Comparison of ENCODE assay signal across 16 mouse cellular contexts in genomic region chr6:5280576-5281305, GRCm38 (mm10).
"Had no signal": no experiment of that assay in that cellular context is flagged by ENCODE, and none has a peak within 500 bp of the region (broad histone marks: within the 10 kb centered on the region; RNA-seq: fewer than 3 reads in every experiment).

No protein-coding gene starts in this region.

- H3K4me3 ChIP-seq: layer of hippocampus, adult 2 months; limb, embryonic 12.5 days; lung, embryonic 15.5 days; midbrain, embryonic 10.5 days; myocyte; neural tube, embryonic 15.5 days; stomach, embryonic 15.5 days had no signal

- H3K27ac ChIP-seq: layer of hippocampus, adult 2 months; limb, embryonic 12.5 days; lung, embryonic 15.5 days; midbrain, embryonic 10.5 days; neural tube, embryonic 15.5 days; stomach, embryonic 15.5 days had no signal

- H3K9me3 ChIP-seq: limb, embryonic 12.5 days; lung, embryonic 15.5 days; midbrain, embryonic 10.5 days; neural tube, embryonic 15.5 days; stomach, embryonic 15.5 days had no signal

- H3K36me3 ChIP-seq: neural tube, embryonic 15.5 days had no signal

- H3K4me2 ChIP-seq: limb, embryonic 12.5 days; lung, embryonic 15.5 days; neural tube, embryonic 15.5 days; stomach, embryonic 15.5 days had no signal

- H3K9ac ChIP-seq: limb, embryonic 12.5 days; lung, embryonic 15.5 days; neural tube, embryonic 15.5 days; stomach, embryonic 15.5 days had no signal

- DNase-seq: kidney, postnatal 10 days; kidney, postnatal 4 days; liver; lung, postnatal 36 days; midbrain, embryonic 14.5 days; right cerebral cortex, adult 18-20 months; right cerebral cortex, postnatal 25 days; thymus, adult 2 months; thymus, postnatal 25 days had no signal

- H3K4me1 ChIP-seq: stomach, embryonic 15.5 days had no signal

- H3K27me3 ChIP-seq: limb, embryonic 12.5 days; lung, embryonic 15.5 days; neural tube, embryonic 15.5 days; stomach, embryonic 15.5 days had no signal
